Mouse (Mus musculus): ENCODE data around the gene Unc5a. TPM values are rescaled to one million over a fixed set of nuclear protein-coding genes. Genes with fewer than 3 reads are reported as not detected.

The Unc5a gene
- 2.3 and 2.7 TPM in 2 replicates for polyA plus RNA-seq (2014; fragmentation: Nextera tagmentation; extraction: Ambion mirVana)

GRCm38 (mm10) chr13:54948531-54949493 is at the start of gene Unc5a:
Gene Unc5a (plus strand): TSS chr13:54949411.
- H3K27ac ChIP-seq (replicated peaks in 1 of 2; ENCODE audit: control insufficient read depth in 1 of 2, insufficient read depth in 1 of 2, low read depth in 2 of 2, low read length in 2 of 2) = no peak within 1 kb of the TSS
- peaks cover 98% of the 10 kb centered on the region for H3K27me3 ChIP-seq (ENCODE audit: control insufficient read depth, insufficient read depth, low read length)
- H3K4me2 ChIP-seq (ENCODE audit: low read length) = peak within 1 kb of the TSS; percentile 98
- H3K36me3 ChIP-seq (ENCODE audit: control insufficient read depth, insufficient read depth, low read length) = no peaks in the 10 kb centered on the region
- 0 out of 2 replicates have a peak, but pooled peaks have one; percentile 29 for ATAC-seq (ENCODE audit: insufficient number of reproducible peaks, insufficient read depth, low FRiP score, low read depth)
- under 1% methylated on average over 65 of the region's 91 CpGs for whole genome bisulfite sequencing
- H3K9me3 ChIP-seq (ENCODE audit: control insufficient read depth, low read length) = no peaks in the 10 kb centered on the region
- peaks cover 2 to 7% of the 10 kb centered on the region in 2 experiments; a peak in 1 of 4 replicates for H3K4me1 ChIP-seq (ENCODE audit: control insufficient read depth in 2 of 2, insufficient read depth in 2 of 2, low read length in 2 of 2)
- peak within 1 kb of the TSS; percentile 55 to 62 for H3K4me3 ChIP-seq (ENCODE audit: control insufficient read depth in 1 of 2, insufficient read depth in 1 of 2, low read depth in 1 of 2, low read length in 2 of 2)
- H3K9ac ChIP-seq (ENCODE audit: low read length) = peak within 1 kb of the TSS; percentile 62

GRCm38 (mm10) chr13:54912053-54912452 is 37.2 kb upstream of the Unc5a start:
- no peak for ATAC-seq (ENCODE audit: insufficient number of reproducible peaks, insufficient read depth, low FRiP score, low read depth)
- Histone ChIP-seq H3K27ac (replicated peaks in 1 of 2; ENCODE audit: control insufficient read depth in 1 of 2, insufficient read depth in 1 of 2, low read depth in 2 of 2, low read length in 2 of 2) (no peak overlapping the region), H3K4me3 (ENCODE audit: control insufficient read depth in 1 of 2, insufficient read depth in 1 of 2, low read depth in 1 of 2, low read length in 2 of 2) (peak overlapping the region in 1 of 2 experiments; percentile 10; a peak in 1 of 4 replicates), H3K9ac (ENCODE audit: low read length) (no peak overlapping the region), H3K4me1 (ENCODE audit: control insufficient read depth in 2 of 2, insufficient read depth in 2 of 2, low read length in 2 of 2) (peaks cover 0 to 4% of the 10 kb centered on the region in 2 experiments; a peak in 2 of 4 replicates), H3K4me2 (ENCODE audit: low read length) (no peak overlapping the region), H3K9me3 (ENCODE audit: control insufficient read depth, low read length) (peaks cover 5% of the 10 kb centered on the region; the same call in 1 of the 2 replicates), H3K27me3 (ENCODE audit: control insufficient read depth, insufficient read depth, low read length) (peaks cover 35% of the 10 kb centered on the region), H3K36me3 (ENCODE audit: control insufficient read depth, insufficient read depth, low read length) (no peaks in the 10 kb centered on the region)
- 6% methylated on average over 17 of the region's 17 CpGs for WGBS

- Histone ChIP-seq H3K27ac (replicated peaks in 1 of 2; ENCODE audit: control insufficient read depth in 1 of 2, insufficient read depth in 1 of 2, low read depth in 2 of 2, low read length in 2 of 2) (no peak overlapping the region), H3K4me2 (ENCODE audit: low read length) (no peak overlapping the region; the same call in 1 of the 2 replicates), H3K9me3 (ENCODE audit: control insufficient read depth, low read length) (peaks cover 5% of the 10 kb centered on the region; the same call in 1 of the 2 replicates), H3K4me3 (ENCODE audit: control insufficient read depth in 1 of 2, insufficient read depth in 1 of 2, low read depth in 1 of 2, low read length in 2 of 2) (no peak overlapping the region), H3K4me1 (ENCODE audit: control insufficient read depth in 2 of 2, insufficient read depth in 2 of 2, low read length in 2 of 2) (peaks cover 0 to 4% of the 10 kb centered on the region in 2 experiments; a peak in 2 of 4 replicates), H3K36me3 (ENCODE audit: control insufficient read depth, insufficient read depth, low read length) (no peaks in the 10 kb centered on the region), H3K27me3 (ENCODE audit: control insufficient read depth, insufficient read depth, low read length) (peaks cover 35% of the 10 kb centered on the region), H3K9ac (ENCODE audit: low read length) (no peak overlapping the region)
- WGBS = 9% methylated on average over 16 of the region's 16 CpGs
- ATAC-seq (ENCODE audit: insufficient number of reproducible peaks, insufficient read depth, low FRiP score, low read depth) = no peak
Observed at GRCm38 (mm10) chr13:54912894-54913621, 36.2 kb upstream of the Unc5a start.

- H3K27ac ChIP-seq (replicated peaks in 1 of 2; ENCODE audit: control insufficient read depth in 1 of 2, insufficient read depth in 1 of 2, low read depth in 2 of 2, low read length in 2 of 2) = no peak overlapping the region
- H3K9me3 ChIP-seq (ENCODE audit: control insufficient read depth, low read length) = peaks cover 5% of the 10 kb centered on the region; the same call in 1 of the 2 replicates
- H3K4me3 ChIP-seq (ENCODE audit: control insufficient read depth in 1 of 2, insufficient read depth in 1 of 2, low read depth in 1 of 2, low read length in 2 of 2) = no peak overlapping the region
- no peaks in the 10 kb centered on the region for H3K36me3 ChIP-seq (ENCODE audit: control insufficient read depth, insufficient read depth, low read length)
- H3K4me1 ChIP-seq (ENCODE audit: control insufficient read depth in 2 of 2, insufficient read depth in 2 of 2, low read length in 2 of 2) = peaks cover 0 to 4% of the 10 kb centered on the region in 2 experiments; a peak in 2 of 4 replicates
- H3K27me3 ChIP-seq (ENCODE audit: control insufficient read depth, insufficient read depth, low read length) = peaks cover 24% of the 10 kb centered on the region
- 50% methylated on average over 5 of the region's 5 CpGs for WGBS
- ATAC-seq (ENCODE audit: insufficient number of reproducible peaks, insufficient read depth, low FRiP score, low read depth) = no peak
- H3K9ac ChIP-seq (ENCODE audit: low read length) = no peak overlapping the region
- no peak overlapping the region for H3K4me2 ChIP-seq (ENCODE audit: low read length)
Observed at GRCm38 (mm10) chr13:54916644-54917043, 32.6 kb upstream of the Unc5a start.

- H3K9ac ChIP-seq (ENCODE audit: low read length) = no peak overlapping the region
- ATAC-seq (ENCODE audit: insufficient number of reproducible peaks, insufficient read depth, low FRiP score, low read depth) = no peak
- no peak overlapping the region for H3K4me3 ChIP-seq (ENCODE audit: control insufficient read depth in 1 of 2, insufficient read depth in 1 of 2, low read depth in 1 of 2, low read length in 2 of 2)
- H3K4me1 ChIP-seq (ENCODE audit: control insufficient read depth in 2 of 2, insufficient read depth in 2 of 2, low read length in 2 of 2) = no peaks in the 10 kb centered on the region; a peak in 1 of 4 replicates
- H3K27ac ChIP-seq (replicated peaks in 1 of 2; ENCODE audit: control insufficient read depth in 1 of 2, insufficient read depth in 1 of 2, low read depth in 2 of 2, low read length in 2 of 2) = no peak overlapping the region
- H3K9me3 ChIP-seq (ENCODE audit: control insufficient read depth, low read length) = peaks cover 5% of the 10 kb centered on the region; the same call in 1 of the 2 replicates
- H3K27me3 ChIP-seq (ENCODE audit: control insufficient read depth, insufficient read depth, low read length) = peaks cover 1% of the 10 kb centered on the region; the same call in 1 of the 2 replicates
- no peaks in the 10 kb centered on the region for H3K36me3 ChIP-seq (ENCODE audit: control insufficient read depth, insufficient read depth, low read length)
- 69% methylated on average over 8 of the region's 8 CpGs for WGBS
- H3K4me2 ChIP-seq (ENCODE audit: low read length) = no peak overlapping the region
Observed at GRCm38 (mm10) chr13:54918910-54919309, 30.3 kb upstream of the Unc5a start.

- H3K4me3 ChIP-seq (ENCODE audit: control insufficient read depth in 1 of 2, insufficient read depth in 1 of 2, low read depth in 1 of 2, low read length in 2 of 2) = no peak overlapping the region
- no peak overlapping the region for H3K9ac ChIP-seq (ENCODE audit: low read length)
- H3K27ac ChIP-seq (replicated peaks in 1 of 2; ENCODE audit: control insufficient read depth in 1 of 2, insufficient read depth in 1 of 2, low read depth in 2 of 2, low read length in 2 of 2) = no peak overlapping the region
- H3K4me2 ChIP-seq (ENCODE audit: low read length) = no peak overlapping the region
- H3K36me3 ChIP-seq (ENCODE audit: control insufficient read depth, insufficient read depth, low read length) = no peaks in the 10 kb centered on the region
- peaks cover 5% of the 10 kb centered on the region; the same call in 1 of the 2 replicates for H3K9me3 ChIP-seq (ENCODE audit: control insufficient read depth, low read length)
- ATAC-seq (ENCODE audit: insufficient number of reproducible peaks, insufficient read depth, low FRiP score, low read depth) = no peak
- no peaks in the 10 kb centered on the region; a peak in 1 of 4 replicates for H3K4me1 ChIP-seq (ENCODE audit: control insufficient read depth in 2 of 2, insufficient read depth in 2 of 2, low read length in 2 of 2)
- WGBS = 45% methylated on average over 5 of the region's 5 CpGs
- no peaks in the 10 kb centered on the region for H3K27me3 ChIP-seq (ENCODE audit: control insufficient read depth, insufficient read depth, low read length)
Observed at GRCm38 (mm10) chr13:54919666-54920065, 29.5 kb upstream of the Unc5a start.

- H3K9ac ChIP-seq (ENCODE audit: low read length) = no peak overlapping the region
- H3K4me3 ChIP-seq (ENCODE audit: control insufficient read depth in 1 of 2, insufficient read depth in 1 of 2, low read depth in 1 of 2, low read length in 2 of 2) = no peak overlapping the region
- no peak overlapping the region for H3K27ac ChIP-seq (replicated peaks in 1 of 2; ENCODE audit: control insufficient read depth in 1 of 2, insufficient read depth in 1 of 2, low read depth in 2 of 2, low read length in 2 of 2)
- WGBS = 73% methylated on average over 9 of the region's 9 CpGs
- no peak for ATAC-seq (ENCODE audit: insufficient number of reproducible peaks, insufficient read depth, low FRiP score, low read depth)
- H3K9me3 ChIP-seq (ENCODE audit: control insufficient read depth, low read length) = no peaks in the 10 kb centered on the region
- H3K4me2 ChIP-seq (ENCODE audit: low read length) = no peak overlapping the region
- no peaks in the 10 kb centered on the region for H3K36me3 ChIP-seq (ENCODE audit: control insufficient read depth, insufficient read depth, low read length)
- H3K4me1 ChIP-seq (ENCODE audit: control insufficient read depth in 2 of 2, insufficient read depth in 2 of 2, low read length in 2 of 2) = no peaks in the 10 kb centered on the region; a peak in 1 of 4 replicates
- H3K27me3 ChIP-seq (ENCODE audit: control insufficient read depth, insufficient read depth, low read length) = no peaks in the 10 kb centered on the region
Observed at GRCm38 (mm10) chr13:54921700-54922099, 27.5 kb upstream of the Unc5a start.

Data from heart, embryonic 14.5 days (tissue).